Mouse (Mus musculus) spleen, postnatal 10 days (tissue): ENCODE measurements around the gene Gle1.
"Not testable (repeated sequence)": the region's sequence is repeated elsewhere in the genome, so short reads cannot be mapped to it uniquely, and the experiment has no call there.

ENCODE experiments used
- DNase-seq, 2 experiments: peaks; one replicate each; pipeline ENCODE4 v3.0.0; 2021 to 2022; ENCODE audit warnings: low spot score in 2 of 2

Gene Gle1

DNA sequence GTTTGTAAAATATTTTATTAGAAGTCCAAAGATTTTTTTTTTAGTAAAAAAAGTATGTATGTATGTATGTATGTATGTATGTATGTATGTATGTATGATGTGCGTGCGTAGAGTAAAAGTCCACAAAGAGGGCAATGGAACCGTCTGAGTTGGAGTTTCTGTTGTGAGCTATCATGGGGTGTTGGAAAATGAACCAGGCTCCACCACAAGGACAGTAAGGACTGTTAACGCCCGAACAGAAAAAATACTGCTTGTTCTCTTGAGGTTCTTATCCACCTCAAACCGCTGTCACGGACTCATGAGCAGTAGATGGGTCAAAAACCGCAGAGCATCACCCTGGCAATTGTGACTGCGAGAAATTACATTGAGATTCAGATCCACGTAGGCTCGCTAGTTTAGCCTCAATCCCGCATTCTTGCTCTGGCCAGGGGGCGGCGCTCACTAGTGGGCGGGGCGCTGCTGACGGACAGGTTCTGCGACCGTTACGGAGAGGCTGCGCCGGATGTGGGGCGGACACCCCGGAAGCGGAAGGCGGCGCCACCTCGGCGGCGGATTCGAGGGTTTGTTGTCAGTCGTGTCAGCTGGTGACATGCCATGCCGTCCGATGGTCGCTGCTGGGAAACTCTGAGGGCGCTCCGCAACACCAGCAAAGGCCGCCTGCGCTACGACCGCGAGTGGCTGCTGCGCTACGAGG is at the start of gene Gle1:
Gle1 (plus strand) TSS at position 521 of the 694 bp plus-strand sequence.
- peak; percentile 97 to 98 for DNase-seq

DNA sequence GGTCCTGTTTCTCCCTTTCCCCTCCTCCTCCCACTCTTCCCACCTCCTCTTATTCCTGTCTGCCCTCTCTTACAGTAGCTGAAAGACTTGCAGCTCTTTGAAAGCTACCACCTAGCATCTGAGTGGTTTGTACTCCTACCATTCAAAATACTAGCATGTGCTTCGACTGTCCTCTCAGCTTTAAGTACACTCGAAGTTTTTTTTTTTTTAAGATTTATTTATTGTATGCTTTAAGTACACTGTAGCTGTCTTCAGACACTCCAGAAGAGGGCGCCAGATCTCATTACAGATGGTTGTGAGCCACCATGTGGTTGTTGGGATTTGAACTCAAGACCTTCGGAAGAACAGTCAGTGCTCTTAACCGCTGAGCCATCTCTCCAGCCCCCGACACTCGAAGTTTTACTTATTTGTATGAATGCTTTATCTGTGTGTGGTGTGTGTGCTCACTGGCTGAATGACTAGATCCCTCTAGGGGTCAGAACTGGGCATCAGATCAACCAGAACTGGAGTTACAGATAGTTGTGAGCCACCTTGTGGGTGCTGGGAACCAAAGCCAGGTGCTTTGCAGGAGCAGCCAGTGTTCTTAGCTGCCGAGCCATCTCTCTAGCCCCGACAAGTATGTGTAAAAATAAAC is 48.5 kb upstream of the Gle1 start:
- not testable (repeated sequence) for DNase-seq

DNA sequence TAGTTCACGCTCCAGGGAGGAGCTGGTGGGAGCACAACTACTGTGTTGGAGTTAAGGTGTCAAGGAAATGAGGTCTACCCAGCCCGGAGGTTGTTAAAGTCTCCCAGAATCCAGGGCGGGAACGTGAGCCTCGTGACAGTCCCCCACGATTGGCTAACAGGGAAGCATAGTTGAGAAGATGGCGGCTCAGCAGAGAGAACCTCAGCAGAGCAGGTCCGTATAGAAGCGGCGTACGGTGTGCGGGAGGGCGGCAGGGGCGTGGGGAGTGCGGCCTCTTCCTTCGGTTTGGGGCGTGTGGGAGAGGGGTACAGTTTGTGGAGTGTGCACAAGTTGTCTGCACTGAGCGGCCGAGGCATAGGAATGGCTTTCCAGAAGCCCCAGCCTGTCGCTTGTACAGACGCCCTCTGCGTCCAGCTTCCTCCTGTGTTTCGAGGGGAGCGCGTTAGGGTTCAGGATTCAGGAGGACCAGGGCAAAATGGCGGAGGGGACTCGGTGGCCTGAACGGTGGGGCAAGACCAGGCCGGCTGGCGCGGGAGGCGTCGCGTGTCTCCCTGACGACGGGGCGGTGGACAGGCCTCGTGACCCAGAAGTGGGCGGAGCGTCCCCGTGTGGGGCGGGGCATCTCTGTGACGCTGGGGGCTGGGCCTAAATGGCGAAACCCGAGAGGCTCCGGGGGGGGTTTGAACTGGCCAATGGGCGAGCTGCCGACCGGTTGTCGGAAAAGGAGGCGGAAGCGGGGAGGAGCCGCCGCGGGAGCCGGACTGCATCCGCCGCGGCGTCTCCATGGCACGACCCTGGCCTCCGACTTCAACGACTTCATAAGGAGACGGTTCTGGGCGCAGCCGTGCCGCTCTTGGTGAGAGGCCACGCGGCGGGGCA is 45.9 kb upstream of the Gle1 start, which contains the start of gene Odf2:
Odf2 (plus strand) TSS at position 156 of the 879 bp plus-strand sequence.
- DNase-seq: peak; percentile 100

DNA sequence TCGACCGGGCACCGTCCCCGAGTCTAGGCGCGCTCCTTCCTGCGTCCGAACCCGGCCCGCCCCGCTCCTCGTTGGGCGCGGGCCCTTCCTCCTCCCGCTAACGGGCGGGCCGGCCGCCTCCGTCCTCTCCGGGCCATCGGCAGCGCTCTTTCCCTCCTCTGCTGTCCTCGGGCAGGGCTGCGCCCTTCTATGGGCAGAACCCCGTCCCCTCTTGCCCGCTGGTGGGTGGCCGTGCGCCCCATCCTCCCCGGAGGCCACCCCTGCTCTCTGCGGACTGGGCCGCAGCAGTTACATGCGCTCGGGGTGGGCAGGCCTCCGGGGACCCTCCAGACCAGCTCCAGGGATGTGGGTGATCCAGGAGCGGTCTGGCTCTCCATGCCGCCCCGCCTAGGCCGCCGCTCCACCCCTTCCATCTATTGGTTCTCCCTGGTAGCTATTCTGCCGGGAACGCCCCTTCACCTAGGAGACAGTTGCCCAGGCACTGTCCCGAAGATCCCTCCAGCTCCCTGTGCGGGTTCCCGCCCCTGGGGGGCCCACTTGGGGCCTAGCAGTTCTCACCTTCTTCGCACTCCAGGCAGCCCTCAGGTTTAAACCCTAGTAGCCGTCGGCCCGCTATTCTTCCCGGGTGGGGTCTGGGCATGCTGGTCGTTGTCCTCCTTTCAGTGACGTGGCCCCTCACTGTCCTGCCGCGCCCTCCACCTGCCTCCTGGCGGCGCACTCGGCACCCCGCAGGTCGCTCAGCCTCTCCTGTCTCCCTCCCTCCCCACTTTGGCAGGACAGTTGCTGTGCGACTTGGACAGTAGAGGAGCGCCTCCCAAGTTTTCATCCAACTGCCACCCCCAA is 45.0 kb upstream of the Gle1 start:
- DNase-seq: peak; percentile 89 to 91

DNA sequence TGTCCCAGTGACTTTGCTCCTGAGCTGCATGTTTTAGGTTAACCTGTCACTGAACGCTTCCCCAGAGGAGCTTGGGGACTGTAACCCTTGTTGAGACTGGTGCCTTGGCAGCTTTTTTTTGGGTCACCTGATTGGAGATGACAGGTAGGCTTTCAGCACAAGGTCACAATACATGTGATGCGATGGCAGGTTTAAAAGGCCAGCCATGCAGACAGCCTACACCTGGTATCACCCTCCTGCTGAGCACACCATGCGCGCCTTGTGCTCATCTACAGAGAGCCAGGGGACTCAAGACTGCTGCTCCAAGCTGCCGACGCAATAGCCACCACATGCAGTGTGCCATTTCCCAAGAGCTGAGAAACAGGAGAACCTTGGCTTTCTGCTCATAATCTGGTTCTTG is 43.5 kb upstream of the Gle1 start:
- DNase-seq: no peak

DNA sequence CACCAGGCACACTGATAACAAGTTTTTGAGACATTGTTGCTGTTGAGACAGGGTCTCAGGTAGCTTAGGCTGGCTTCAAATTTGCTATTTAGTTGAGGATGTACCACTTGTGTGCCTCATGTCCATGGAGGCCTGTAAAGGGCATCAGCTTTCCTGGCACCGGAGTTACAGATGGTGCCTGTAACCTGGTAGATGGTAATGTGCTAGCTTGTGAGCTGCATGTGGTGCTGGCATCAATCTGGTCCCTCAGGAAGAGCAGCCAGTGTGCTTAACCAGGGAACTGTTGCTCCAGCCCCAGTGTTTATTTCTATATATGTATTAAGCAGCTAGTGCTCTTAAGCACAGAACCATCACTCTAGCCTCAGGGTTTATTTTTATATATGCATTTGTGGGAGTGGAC is 39.2 kb upstream of the Gle1 start:
- no peak for DNase-seq

DNA sequence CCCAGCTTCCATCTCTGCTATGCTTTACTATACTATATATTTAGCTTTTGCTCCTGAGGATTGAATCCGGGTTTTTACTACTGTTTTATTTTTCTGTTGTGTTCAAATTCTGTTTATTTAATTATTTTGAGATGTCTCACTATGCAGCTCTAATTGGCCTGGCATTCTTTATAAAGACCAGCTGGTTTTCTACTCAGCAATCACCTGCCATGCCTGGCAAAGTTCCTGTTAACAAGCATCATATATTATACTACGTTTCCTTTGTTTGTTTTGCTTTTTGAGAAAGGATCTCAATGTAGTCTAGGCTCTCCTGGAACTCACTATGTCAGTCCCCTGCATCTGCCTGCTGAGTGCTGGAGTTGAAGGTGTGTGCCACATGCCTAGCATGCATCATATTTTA is 37.9 kb upstream of the Gle1 start:
- no peak for DNase-seq

DNA sequence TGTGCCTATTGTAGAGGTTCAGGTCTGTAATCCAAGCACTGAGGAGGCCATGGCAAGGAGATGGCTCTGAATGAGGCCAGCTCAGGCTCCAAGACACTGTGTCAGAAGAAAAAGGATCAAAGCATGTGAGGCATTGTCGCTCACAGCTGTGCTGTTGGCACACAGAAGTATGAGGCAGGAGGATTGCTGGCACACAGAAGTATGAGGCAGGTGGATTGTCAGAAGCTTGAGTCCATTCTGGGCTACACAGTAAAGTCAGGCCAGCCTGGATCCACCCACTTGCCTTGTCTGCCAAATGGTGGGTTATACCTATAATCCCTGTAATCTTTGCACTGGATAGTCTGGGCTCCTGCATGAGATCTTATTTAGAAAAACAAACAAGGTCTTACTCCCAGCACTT is 37.1 kb upstream of the Gle1 start:
- DNase-seq: no peak

DNA sequence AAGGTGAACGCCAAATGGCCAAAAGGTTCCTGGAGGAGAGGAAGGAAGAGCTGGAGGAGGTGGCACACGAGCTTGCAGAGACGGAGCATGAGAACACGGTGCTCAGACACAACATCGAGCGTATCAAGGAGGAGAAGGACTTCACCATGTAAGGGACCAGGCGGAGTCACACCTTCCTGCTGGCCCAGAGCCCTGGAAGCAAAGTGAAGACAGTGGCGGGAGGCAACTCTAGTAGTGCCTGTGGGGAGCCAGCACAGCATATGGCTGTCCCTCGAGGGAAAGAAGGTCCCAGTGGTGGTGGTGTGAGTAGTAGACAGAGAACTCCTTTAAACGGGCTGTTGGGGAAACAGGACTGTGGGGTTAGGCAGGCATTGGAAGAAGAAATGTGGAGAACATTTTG is 33.0 kb upstream of the Gle1 start:
- DNase-seq: no peak

DNA sequence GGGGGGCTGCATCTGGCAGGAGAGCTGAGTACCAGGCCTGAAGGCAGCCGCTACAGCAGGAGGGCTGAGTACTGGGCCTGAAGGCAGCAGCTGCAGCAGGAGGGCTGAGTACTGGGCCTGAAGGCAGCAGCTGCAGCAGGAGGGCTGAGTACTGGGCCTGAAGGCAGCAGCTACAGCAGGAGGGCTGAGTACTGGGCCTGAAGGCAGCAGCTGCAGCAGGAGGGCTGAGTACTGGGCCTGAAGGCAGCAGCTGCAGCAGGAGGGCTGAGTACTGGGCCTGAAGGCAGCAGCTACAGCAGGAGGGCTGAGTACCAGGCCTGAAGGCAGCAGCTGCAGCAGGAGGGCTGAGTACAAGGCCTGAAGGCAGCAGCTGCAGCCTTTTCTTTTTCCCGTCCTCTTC is 27.1 kb upstream of the Gle1 start:
- DNase-seq: not testable (repeated sequence)

DNA sequence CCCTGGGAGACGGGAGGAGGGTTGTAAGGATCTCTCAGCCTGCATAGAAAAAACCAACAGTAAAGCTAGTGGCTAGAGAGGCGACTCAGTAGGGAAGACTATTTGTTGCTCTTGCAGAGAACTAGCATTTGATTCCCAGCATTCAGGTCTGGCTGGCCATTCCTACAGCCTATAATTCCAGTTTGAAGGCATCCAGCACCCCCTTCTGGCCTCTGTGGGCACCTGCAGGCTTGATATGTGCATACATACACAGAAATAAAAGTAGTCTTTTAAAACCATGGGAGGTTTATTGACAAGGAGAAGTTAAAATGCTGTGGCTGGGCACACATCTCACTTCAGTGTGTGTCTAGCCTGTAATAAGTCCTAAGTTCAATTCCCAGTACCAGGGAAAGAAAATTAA is 25.2 kb upstream of the Gle1 start:
- peak in 1 of 2 experiments; percentile 53 for DNase-seq

DNA sequence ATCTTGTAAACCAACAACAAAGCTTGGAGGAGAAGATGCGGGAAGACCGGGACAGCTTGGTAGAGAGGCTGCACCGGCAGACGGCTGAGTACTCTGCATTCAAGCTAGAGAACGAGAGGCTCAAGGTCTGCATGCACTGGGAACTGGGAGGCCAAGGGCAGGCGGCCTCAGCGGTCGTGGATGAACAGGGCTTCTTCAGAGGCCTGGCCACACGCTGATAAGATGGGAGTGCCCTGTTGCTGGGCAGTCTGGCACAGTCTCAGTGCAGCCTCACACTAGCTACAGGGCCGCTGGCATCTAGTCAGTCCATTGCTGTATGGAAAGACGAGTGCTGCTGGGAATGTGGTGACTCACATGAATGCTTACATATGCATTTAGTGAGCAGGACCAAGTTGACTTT is 17.6 kb upstream of the Gle1 start:
- peak; percentile 37 to 79 for DNase-seq

DNA sequence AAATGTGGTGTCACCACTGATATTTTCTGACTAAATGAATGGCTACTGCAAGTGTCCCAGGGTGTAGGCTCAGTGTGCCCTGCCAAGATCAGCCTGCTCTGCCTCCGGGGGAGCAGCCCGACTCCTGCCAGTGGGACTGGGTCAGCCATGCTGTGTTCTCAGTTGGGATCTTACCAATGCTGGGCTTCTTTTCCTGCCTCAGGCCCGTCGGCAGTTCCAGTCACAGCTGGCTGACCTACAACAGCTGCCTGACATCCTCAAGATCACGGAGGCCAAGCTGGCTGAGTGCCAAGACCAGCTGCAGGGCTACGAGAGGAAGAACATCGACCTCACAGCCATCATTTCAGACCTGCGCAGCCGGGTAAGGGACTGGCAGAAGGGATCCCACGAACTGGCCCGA is 13.2 kb upstream of the Gle1 start:
- DNase-seq: peak in 1 of 2 experiments; percentile 74

DNA sequence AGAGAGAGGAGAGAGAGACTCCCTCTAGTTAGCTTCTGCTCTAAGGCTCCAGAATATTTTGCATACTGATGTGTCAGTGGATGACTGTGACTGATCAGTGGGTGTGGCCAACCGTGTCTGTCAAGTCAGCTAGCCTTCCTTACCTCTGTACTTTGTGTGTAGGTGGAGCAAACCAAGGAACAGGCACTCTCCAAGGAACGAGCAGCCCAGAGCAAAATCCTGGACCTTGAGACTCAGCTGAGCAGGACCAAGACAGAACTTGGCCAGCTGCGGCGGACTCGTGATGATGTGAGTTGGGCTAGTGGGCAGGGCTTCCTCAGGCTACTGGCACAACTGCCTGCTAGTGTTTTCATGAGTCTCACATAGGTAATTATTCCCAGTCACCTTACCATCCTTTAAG is 8.7 kb upstream of the Gle1 start:
- no peak for DNase-seq

DNA sequence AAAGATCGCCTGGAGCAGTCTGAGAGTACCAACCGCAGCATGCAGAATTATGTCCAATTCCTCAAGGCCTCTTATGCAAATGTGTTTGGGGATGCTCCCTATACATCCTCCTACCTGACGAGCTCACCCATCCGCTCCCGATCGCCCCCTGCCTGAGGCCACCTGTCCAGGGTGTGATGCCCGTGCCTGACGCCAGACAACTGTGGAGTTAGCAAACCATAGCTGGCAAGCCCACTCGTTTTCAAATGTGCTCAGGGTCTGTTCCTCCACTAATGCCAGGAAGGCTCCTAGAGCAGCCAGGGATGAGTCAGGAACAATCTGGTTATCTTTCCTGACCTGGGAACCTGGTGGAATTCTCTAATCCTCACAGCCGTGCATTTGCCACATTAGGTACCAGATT is 4.7 kb upstream of the Gle1 start:
- DNase-seq: no peak

DNA sequence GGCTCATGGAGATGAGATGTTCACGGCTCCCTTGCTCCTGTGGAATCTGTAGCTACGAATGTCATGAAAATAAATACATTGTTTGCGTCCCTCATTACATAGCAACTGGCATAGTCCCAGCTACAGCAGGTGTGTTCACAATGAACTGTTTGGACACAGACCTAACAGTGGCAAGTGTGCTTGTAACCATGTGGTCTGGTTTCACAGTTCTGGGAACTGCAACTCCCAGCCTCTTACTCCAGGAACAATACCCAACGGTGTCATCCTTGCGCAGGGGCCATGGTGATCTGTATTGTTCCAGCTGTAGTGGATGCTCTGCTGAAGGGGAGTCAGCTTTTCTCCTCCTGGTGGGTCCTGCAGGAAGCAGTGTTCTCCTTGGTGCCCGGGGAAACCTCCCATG is 4.0 kb upstream of the Gle1 start:
- DNase-seq: no peak

DNA sequence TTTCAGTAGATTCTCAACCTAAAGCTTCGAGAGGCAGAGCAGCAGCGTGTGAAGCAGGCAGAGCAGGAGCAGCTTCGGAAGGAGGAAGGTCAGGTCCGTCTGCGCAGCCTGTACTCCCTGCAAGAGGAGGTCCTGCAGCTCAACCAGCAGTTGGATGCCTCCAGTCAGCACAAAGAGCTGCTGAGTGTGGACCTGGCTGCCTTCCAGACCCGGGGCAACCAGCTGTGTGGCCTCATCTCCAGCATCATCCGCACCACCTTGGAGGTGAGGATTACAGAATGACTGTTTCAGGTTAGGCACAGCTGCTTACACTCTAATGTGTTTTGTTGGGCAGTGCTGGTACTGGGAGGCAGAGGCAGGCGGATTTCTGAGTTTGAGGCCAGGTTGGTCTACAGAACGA is 4.8 kb downstream of the Gle1 start:
- DNase-seq: no peak

DNA sequence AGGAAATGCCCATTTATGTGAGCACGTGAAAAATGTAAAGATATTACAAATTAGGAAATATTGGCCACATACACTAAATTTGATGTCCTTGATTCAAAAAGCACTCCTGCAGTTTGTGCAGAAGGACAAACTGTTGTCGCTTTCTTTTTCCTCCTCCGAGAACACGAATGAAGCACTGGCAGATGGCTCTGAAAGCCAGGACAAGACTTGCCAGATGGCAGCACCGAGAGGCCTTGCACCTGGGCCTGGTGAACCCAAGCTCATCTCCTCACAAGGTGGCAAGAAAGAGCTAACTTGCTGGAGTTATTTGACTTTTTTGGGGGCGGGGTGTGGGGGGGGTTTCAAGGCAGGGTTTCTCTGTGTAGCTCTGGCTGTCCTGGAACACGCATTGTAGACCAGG is 5.6 kb downstream of the Gle1 start:
- no peak for DNase-seq

DNA sequence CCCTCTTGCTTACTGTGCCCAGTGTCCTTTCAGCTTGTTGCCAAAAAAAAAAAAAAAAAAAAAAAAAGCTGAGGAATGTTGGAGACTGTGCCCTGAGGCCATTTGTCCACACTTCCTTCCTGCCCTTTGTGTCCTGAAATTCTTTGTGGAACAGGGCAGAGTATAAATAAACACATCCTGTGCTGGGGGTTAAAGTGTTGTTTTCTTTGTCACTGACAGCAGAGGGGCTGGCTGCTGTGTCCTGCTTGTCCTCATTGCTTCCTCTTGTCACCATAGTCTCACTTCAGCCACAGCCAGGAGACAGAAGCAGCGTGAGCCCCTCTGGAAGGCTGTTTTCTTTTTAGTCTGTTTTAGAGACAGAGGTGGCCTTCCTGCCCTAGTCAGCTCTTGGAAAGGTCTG is 9.5 kb downstream of the Gle1 start:
- DNase-seq: no peak

DNA sequence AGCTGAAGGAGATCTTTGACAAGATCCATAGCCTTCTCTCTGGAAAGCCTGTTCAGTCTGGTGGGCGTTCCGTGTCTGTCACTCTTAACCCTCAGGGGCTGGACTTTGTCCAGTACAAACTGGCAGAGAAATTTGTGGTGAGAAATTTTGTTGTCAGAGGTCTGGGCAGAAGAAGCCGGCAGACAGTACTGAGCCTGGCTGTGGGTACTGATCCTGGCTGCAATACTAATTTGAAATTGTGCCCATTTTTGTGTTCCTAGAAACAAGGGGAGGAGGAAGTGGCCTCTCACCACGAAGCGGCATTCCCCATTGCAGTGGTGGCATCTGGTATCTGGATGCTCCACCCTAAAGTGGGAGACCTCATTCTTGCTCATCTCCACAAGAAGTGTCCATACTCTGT is 13.7 kb downstream of the Gle1 start:
- no peak for DNase-seq

DNA sequence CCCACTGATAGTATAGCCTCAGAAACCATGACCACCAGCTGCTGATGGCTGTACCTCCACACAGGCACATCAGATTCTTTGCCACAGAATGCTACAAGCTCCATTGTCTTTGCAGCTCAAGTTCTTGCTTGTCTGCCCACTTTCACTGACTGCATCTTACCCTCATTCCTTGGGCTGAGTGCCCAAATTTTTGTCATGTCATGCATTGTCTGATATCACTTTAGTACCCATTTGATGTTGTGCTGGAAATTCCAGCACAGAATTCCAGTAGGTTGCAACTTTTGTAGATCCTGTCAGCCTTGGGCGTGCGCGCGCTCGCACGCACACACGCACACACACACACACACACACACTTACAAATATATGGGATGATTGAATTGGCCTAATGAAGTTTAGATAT is 26.0 kb downstream of the Gle1 start:
- no peak for DNase-seq
